Mouse (Mus musculus) left cerebral cortex, adult 11 months (tissue): ENCODE measurements around the gene Gm14137.

Source experiments
- DNase-seq: peaks from one replicate; pipeline ENCODE4 v3.0.0; 2022; ENCODE audit warnings: low spot score

The Gm14137 gene

GRCm38 (mm10) chr2:119172862-119173576 is 1.3 kb upstream of the Gm14137 start:
- no peak for DNase-seq

- no peak for DNase-seq
Observed at GRCm38 (mm10) chr2:119174866-119175265, 557 bp downstream of the Gm14137 start.

- DNase-seq = no peak
Observed at GRCm38 (mm10) chr2:119175614-119176013, 1.3 kb downstream of the Gm14137 start.

- DNase-seq = no peak
Observed at GRCm38 (mm10) chr2:119176761-119177160, 2.5 kb downstream of the Gm14137 start.

- DNase-seq = no peak
Observed at GRCm38 (mm10) chr2:119177384-119177939, 3.2 kb downstream of the Gm14137 start.

- DNase-seq = no peak
Observed at GRCm38 (mm10) chr2:119182914-119183313, 8.6 kb downstream of the Gm14137 start.

GRCm38 (mm10) chr2:119189029-119189710 is 14.9 kb downstream of the Gm14137 start:
- peak; percentile 59 for DNase-seq

GRCm38 (mm10) chr2:119190969-119191368 is 16.7 kb downstream of the Gm14137 start:
- no peak for DNase-seq

- DNase-seq = no peak
Observed at GRCm38 (mm10) chr2:119194140-119194539, 19.8 kb downstream of the Gm14137 start.

- no peak for DNase-seq
Observed at GRCm38 (mm10) chr2:119196316-119197108, 22.2 kb downstream of the Gm14137 start.

- DNase-seq = no peak
Observed at GRCm38 (mm10) chr2:119197493-119197892, 23.2 kb downstream of the Gm14137 start.

- DNase-seq = no peak
Observed at GRCm38 (mm10) chr2:119198049-119198448, 23.7 kb downstream of the Gm14137 start.

- DNase-seq = no peak
Observed at GRCm38 (mm10) chr2:119198934-119199333, 24.6 kb downstream of the Gm14137 start.

GRCm38 (mm10) chr2:119202914-119203453 is 28.7 kb downstream of the Gm14137 start:
- no peak for DNase-seq

GRCm38 (mm10) chr2:119203871-119204460 is 29.7 kb downstream of the Gm14137 start:
- no peak for DNase-seq

GRCm38 (mm10) chr2:119207961-119208343 is 33.6 kb downstream of the Gm14137 start:
- no peak for DNase-seq

- DNase-seq = peak; percentile 96
Observed at GRCm38 (mm10) chr2:119208344-119209175, 34.3 kb downstream of the Gm14137 start, which contains the start of the genes Zfyve19 and Dnajc17. Gene Zfyve19 (plus strand): TSS chr2:119208617. Gene Dnajc17 (minus strand): TSS chr2:119208795.

- DNase-seq = no peak
Observed at GRCm38 (mm10) chr2:119209176-119209507, 34.8 kb downstream of the Gm14137 start.
